Mouse (Mus musculus): ENCODE measurements around the gene Dagla.

Gene Dagla

GRCm38 (mm10) chr19:10203848-10204615 is 100.6 kb downstream of the Dagla start, which contains the start of the genes Tmem258 and Fen1:
Gene Tmem258 (plus strand): TSS chr19:10204014.
Gene Fen1 (minus strand): TSS chr19:10204169.
- in situ Hi-C loops (cut with MseI, MboI): no loop called here

GRCm38 (mm10) chr19:10203146-10203847 is 101.4 kb downstream of the Dagla start:
- in situ Hi-C loops (cut with MseI, MboI): no loop called here

- in situ Hi-C loops (cut with MseI, MboI): loop anchor here in 1 of 2 experiments (25.0 kb wide), 1 partner anchor 286 kb away; no protein-coding TSS in a partner anchor
These were observed 106.0 kb downstream of the Dagla start for GRCm38 (mm10) chr19:10198723-10199122.

GRCm38 (mm10) chr19:10198286-10198685 is 106.4 kb downstream of the Dagla start:
- in situ Hi-C loops (cut with MseI, MboI): loop anchor here in 1 of 2 experiments (25.0 kb wide), 1 partner anchor 286 kb away; no protein-coding TSS in a partner anchor

- in situ Hi-C loops (cut with MseI, MboI): loop anchor here in 1 of 2 experiments (25.0 kb wide), 1 partner anchor 285 kb away; no protein-coding TSS in a partner anchor
These were observed 107.5 kb downstream of the Dagla start for GRCm38 (mm10) chr19:10197130-10197529.
